Mouse (Mus musculus) testis, adult 2 months (tissue): ENCODE measurements around the gene Gm20388.

Experiments used
- CTCF ChIP-seq: fragments of 200-500 bp; IDR thresholded peaks from 2 replicates; pipeline ENCODE4 v1.5.1; 2012; ENCODE audit warnings: low read depth, mild to moderate bottlenecking, inconsistent platforms, low read length, moderate library complexity; ENCODE audit not compliant: control insufficient read depth, insufficient read depth, insufficient replicate concordance
- POLR2A ChIP-seq: fragments of 200-500 bp; IDR thresholded peaks from 2 replicates; pipeline ENCODE4 v1.6.1; 2012; ENCODE audit warnings: low read depth, mild to moderate bottlenecking, inconsistent platforms, low read length, moderate library complexity; ENCODE audit not compliant: control insufficient read depth

- no peak for TF ChIP-seq CTCF
- no peak for TF ChIP-seq POLR2A
Measured at GRCm38 (mm10) chr8:122671894-122672293, 2761.3 kb downstream of the Gm20388 start.
